Mouse (Mus musculus): ENCODE data around the gene Mrps6. TPM values are rescaled to one million over a fixed set of nuclear protein-coding genes. Genes with fewer than 3 reads are reported as not detected.

Gene Mrps6
- polyA plus RNA-seq, 1 experiment from 2014 or later: 100.0 TPM

GRCm38 (mm10) chr16:92158461-92159091, 100.5 kb downstream of the Mrps6 start:
- ATAC-seq (ENCODE audit: insufficient number of reproducible peaks, low FRiP score, low TSS enrichment, low read depth): peak; percentile 94
- WGBS: 2% methylated on average over 29 of the region's 30 CpGs

GRCm38 (mm10) chr16:92159114-92159513, 101.0 kb downstream of the Mrps6 start:
- H3K36me3 ChIP-seq (ENCODE audit: control insufficient read depth, insufficient read depth, low read length): no peaks in the 10 kb centered on the region
- peak overlapping the region; percentile 48; the same call in 1 of the 2 replicates for H3K9ac ChIP-seq (ENCODE audit: low read length)
- no peaks in the 10 kb centered on the region for H3K9me3 ChIP-seq (ENCODE audit: control insufficient read depth, low read length)
- DNase-seq (ENCODE audit: low spot score) (no peak), ATAC-seq (ENCODE audit: insufficient number of reproducible peaks, low FRiP score, low TSS enrichment, low read depth) (0 out of 2 replicates have a peak, but pooled peaks have one; percentile 9)
- H3K4me2 ChIP-seq (ENCODE audit: low read depth, severe bottlenecking): peak overlapping the region; percentile 81
- 0 out of 2 replicates have a peak overlapping the region, but pooled peaks have one; percentile 8 for H3K27ac ChIP-seq (replicated peaks; ENCODE audit: low read depth, low read length)
- no peaks in the 10 kb centered on the region for H3K27me3 ChIP-seq (ENCODE audit: control insufficient read depth, insufficient read depth, low read length)
- peak overlapping the region; percentile 25 for H3K4me3 ChIP-seq (ENCODE audit: low read depth, low read length)
- 18% methylated on average over 6 of the region's 6 CpGs for WGBS
- H3K4me1 ChIP-seq (ENCODE audit: control insufficient read depth, insufficient read depth, low read length): peaks cover 13% of the 10 kb centered on the region

More at GRCm38 (mm10) chr16:92158461-92159091, 100.5 kb downstream of the Mrps6 start:
- peak overlapping the region; percentile 61 for H3K9ac ChIP-seq (ENCODE audit: low read length)
- H3K27ac ChIP-seq (replicated peaks; ENCODE audit: low read depth, low read length): no peak overlapping the region
- H3K36me3 ChIP-seq (ENCODE audit: control insufficient read depth, insufficient read depth, low read length): no peaks in the 10 kb centered on the region
- H3K4me2 ChIP-seq (ENCODE audit: low read depth, severe bottlenecking): peak overlapping the region; percentile 81
- peak; percentile 84 for DNase-seq (ENCODE audit: low spot score)
- peaks cover 9% of the 10 kb centered on the region for H3K4me1 ChIP-seq (ENCODE audit: control insufficient read depth, insufficient read depth, low read length)
- H3K4me3 ChIP-seq (ENCODE audit: low read depth, low read length): peak overlapping the region; percentile 25
- H3K9me3 ChIP-seq (ENCODE audit: control insufficient read depth, low read length): no peaks in the 10 kb centered on the region
- no peaks in the 10 kb centered on the region for H3K27me3 ChIP-seq (ENCODE audit: control insufficient read depth, insufficient read depth, low read length)

Other genes starting within 250 kb of the Mrps6 start
- gene Gm49711, start within 50 bp of the Mrps6 start, polyA plus RNA-seq (2014; fragmentation: Nextera tagmentation; extraction: Ambion mirVana): not detected in 2 replicates
- gene Slc5a3, start 52 bp downstream of the Mrps6 start, polyA plus RNA-seq (2014; fragmentation: Nextera tagmentation; extraction: Ambion mirVana): 9.5 and 10.0 TPM in 2 replicates
- 0.27 TPM in 1 of 2 replicates, not detected in the other for gene Kcne2, start 234.1 kb downstream of the Mrps6 start, polyA plus RNA-seq (2014; fragmentation: Nextera tagmentation; extraction: Ambion mirVana)
- 124 and 127 TPM in 2 replicates for gene Smim11, start 243.0 kb downstream of the Mrps6 start, polyA plus RNA-seq (2014; fragmentation: Nextera tagmentation; extraction: Ambion mirVana)

All from limb, embryonic 11.5 days (tissue).